Mouse (Mus musculus) thymus, adult 2 months (tissue): ENCODE results near the gene Cdk14.

Experiments
- CTCF ChIP-seq: fragments of 200-500 bp; IDR thresholded peaks from 2 replicates; pipeline ENCODE4 v1.5.1; 2012; ENCODE audit warnings: mild to moderate bottlenecking, control low read depth, low read length, moderate library complexity, borderline replicate concordance; ENCODE audit not compliant: control insufficient read depth, poor library complexity, insufficient read depth; ENCODE audit errors: extremely low read depth
- POLR2A ChIP-seq: fragments of 200-500 bp; IDR thresholded peaks from 2 replicates; pipeline ENCODE4 v1.6.1; 2012; ENCODE audit warnings: mild to moderate bottlenecking, low read length, control low read depth, moderate library complexity; ENCODE audit not compliant: control insufficient read depth, poor library complexity, insufficient read depth; ENCODE audit errors: extremely low read depth

- TF ChIP-seq CTCF (no peak), POLR2A (no peak)
These were observed 3.6 kb upstream of the Cdk14 start for GRCm38 (mm10) chr5:5423723-5424171.
